Mouse (Mus musculus) T-helper 1 cell (primary cell): ENCODE data around the gene 6430628N08Rik.

Source experiments
- in situ Hi-C: fragments of 300-600 bp; cut with MboI, MseI; formaldehyde crosslinking; loops from one replicate; pipeline ENCODE4 v1.15.1; 2025; ENCODE audit warnings: high pct_unique_total_duplicates

The 6430628N08Rik gene

DNA sequence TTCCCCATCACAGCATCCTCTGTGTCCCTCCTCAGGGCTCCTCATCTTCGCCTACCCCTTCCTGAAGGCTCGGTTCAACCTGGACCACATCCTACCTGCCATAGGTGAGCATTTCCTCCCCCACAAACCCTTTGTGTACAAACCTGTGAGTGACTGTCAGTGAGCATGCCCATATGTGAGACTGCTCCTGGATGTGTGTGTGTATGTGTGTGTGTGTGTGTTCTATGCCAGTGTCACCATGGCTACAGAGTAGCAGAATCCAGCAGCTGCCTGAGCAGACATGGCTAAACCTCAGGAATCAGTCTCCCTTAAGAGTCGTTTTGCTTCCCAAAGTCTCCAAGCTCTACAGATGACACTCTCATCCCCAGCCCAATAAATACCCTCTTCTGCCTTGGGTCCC, 4.6 kb upstream of the 6430628N08Rik start:
- in situ Hi-C loops, result no loop called here

DNA sequence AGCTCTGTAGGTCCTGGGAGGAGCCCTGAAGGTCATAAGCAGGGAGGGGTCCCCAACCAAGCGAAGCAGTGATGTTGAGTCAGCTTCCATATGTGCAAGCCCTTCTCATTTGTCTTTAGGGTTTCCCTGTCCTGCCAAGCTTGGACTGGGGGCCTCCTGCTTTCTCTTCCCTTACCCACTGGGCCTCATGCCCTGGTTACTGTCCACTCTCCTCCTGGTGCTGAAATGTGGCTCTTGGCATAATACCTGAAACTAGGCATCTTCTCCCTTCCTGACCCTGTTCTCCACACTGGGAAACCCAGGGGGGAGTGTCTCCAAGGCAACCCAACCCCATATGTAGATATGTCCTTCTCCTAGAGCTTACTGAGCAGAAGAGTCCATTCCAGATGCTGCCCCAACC, 3.6 kb upstream of the 6430628N08Rik start:
- in situ Hi-C loops, result no loop called here

DNA sequence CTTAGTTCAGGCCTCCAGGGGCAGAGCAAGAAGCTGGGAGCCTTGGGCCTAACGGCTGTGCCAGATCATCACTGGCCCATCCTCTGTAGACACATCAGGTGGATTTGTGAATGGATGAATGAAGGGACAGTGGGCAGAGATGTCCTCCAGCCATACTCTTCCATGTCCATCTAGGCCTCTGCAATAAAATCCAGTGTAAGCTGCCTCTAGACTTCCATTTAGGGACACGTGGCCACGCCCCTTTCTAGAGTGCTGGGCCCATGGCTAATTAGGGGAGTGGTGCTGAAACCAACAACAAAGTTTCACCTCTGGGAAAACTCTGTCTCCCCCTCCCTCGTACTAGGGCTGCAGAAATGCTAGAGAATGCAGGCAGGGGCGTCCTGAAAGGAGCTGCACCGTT, 399 bp upstream of the 6430628N08Rik start:
- in situ Hi-C loops, result no loop called here

DNA sequence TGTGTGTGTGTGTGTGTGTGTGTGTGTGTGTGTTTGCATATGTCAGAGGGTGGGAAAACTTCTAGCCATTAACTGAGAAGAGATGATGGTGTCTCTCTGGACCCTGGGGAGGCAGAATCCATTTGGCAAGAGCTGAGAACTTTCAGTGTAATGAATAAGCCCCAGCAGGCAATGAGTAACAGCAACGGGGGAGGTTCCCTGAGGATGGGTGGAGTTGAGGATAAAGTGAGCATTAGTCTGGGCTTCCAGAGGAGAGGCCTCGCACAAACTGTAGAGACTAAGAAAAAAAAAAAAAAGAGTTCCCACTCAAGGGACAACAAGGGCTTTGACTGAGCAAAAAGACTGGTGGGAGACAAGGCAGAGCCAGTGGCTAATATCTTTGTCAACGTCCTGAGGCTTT, 3.8 kb downstream of the 6430628N08Rik start:
- in situ Hi-C loops, result no loop called here

DNA sequence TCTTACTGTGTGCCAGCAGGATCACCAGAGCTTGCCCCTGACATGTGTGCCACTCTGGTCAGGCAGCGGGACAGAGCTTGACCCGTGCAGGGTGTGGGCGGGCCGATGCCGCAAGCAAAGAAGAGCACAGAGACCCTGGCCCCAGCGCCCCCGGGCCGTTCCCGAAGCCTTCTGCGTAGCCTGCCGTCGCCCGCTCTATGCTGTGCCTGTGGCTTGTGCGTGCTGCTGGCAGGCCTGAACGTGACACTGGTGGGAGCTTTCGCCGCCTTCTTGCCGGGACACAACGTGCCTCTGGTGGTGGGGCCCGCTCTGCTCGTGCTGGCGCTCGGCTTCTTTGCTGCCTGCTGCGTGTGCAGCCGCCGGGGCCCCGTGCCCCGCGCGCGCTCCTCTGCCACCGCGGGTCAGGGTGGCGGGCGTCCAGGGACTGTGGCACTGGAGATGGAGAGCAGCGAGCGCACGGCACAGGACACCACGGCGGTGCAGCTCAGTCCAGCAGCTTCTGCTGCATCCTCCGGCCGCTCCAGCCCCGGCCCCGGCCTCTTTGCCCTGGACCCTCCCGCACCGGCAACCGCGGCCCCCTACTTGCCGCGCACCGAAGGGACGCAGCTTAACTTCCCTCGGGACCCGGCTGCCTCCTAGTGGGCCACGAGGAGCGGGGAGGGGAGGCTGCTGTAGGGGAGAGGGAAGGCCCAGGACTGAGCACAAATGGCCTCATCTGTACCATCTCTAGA, 7.6 kb downstream of the 6430628N08Rik start:
- in situ Hi-C loops, result loop anchor here (5.0 kb wide), 1 partner anchor 164 kb away; no protein-coding TSS in a partner anchor

DNA sequence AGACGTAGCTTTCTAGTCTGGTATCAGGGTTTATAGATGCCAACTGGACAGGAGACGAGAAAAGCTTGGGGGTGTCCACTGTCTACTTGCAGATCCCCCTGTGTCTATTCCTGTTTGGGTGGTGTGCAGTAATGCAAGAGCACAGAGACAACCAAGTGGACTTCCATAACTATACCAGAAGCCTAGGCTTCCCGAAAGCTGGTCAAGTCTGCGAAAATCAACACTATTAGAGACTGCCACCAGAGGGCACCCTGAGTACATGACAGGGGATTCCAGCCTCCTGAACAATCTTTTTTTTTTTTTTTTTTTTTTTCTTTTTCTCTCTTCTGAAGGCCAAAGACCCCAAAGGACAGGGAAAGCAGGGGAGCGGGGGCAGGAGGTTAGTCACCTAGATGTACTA, 12.4 kb downstream of the 6430628N08Rik start:
- in situ Hi-C loops, result loop anchor here (5.0 to 10.0 kb wide), 2 partner anchors 84 to 168 kb away; partner anchors contain the start of gene Efcab14

DNA sequence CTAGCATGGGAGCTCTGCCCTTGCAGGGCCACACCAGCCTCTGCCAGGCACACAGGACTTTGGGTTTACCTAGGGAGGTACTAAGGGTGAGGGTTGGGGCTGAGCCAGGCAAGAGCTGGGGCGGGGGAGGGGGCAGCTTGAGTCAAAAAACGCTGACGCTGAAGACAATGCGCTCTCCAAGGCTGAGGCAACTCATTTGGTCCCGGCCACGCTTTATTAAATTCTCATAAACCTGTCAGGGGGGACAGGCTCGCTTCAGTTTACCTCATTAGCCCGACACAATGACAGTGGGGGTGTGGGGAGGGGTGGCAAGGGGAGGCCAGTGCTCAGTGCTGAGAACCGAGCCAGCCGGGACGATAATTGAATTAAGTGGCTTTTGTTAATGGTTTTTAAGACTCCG, 13.9 kb downstream of the 6430628N08Rik start:
- in situ Hi-C loops, result loop anchor here (5.0 to 10.0 kb wide), 2 partner anchors 83 to 170 kb away; partner anchors contain the start of gene Efcab14

DNA sequence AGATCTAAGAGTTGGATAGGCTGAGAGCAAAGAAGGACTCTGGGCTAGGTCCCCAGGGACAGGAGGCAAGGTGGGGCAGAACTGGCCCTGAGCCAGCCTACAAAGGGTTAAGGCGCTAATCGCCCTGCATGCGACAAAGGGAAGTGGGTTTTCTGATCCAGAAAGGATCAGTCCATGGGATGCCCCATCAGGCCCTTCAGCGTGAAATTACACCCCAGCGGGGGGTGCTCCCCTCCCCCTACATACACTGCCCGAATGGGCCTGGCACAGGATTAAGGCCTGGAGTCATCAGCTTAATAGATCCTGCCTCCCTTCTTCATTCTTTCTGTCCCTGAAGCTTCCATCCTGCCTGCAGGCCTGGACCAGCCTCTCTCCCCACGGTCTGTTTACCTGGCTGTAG, 15.2 kb downstream of the 6430628N08Rik start:
- in situ Hi-C loops, result loop anchor here (10.0 kb wide), 1 partner anchor 171 kb away; the partner anchor contains the start of gene Efcab14

DNA sequence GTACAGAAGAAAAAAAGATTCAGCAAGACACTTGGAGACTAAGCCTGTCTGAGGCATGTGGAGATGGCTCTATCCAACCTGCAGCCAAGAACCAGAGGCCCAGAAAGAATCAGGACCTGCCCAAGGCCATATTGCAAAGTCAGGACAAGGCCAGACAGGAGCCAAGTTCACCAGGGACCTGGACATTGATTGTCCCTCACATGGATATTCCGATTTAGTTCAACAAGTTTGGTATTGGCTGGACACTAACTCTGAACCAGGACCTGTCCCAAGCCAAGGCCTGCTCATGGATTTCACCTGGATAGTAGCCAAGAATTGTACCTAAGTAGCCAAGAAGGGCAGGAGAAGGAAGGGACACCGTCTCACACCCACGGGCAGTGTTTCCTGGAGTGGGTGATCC, 16.3 kb downstream of the 6430628N08Rik start:
- in situ Hi-C loops, result loop anchor here (10.0 kb wide), 1 partner anchor 172 kb away; the partner anchor contains the start of gene Efcab14

DNA sequence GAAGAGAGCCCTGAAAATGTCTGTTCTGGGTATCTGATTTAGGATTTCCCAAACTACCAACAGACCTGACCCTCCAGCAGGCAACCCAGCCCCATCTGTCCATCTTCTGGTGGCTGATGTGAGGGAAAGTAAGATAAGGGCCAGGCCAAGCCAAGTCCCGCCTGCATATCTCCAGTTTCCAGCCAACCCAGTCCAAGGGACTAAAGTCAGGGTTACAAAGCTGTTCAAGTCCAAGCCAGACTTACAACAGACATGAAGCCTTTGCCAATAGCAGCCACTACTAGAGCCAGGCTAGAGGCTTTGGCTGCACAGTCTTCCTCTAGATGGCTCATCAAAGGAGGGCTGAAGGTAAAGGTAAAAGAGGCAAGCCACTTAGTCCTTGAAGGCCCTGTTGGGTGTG, 17.5 kb downstream of the 6430628N08Rik start:
- in situ Hi-C loops, result loop anchor here (10.0 kb wide), 1 partner anchor 173 kb away; the partner anchor contains the start of gene Efcab14

DNA sequence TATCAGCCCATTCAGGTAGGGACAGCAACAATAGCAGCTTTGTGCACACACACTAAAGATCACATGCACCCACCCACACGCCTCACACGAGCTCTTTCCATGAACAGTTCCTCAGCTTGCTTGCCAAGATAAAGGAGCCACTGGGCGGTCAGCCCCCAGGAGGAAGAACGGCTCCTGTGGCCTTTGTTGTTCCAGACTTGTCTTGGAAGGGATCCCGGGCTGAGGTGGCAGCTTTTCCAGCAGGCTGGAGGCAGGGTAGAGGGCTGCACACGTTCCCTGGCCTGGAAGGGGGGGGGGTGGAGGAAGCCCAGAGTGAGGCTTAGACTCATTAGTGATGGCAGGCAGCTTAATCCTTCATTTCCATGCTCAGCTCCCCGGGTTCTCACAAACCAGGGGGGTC, 18.2 kb downstream of the 6430628N08Rik start:
- in situ Hi-C loops, result loop anchor here (10.0 kb wide), 1 partner anchor 174 kb away; the partner anchor contains the start of gene Efcab14

DNA sequence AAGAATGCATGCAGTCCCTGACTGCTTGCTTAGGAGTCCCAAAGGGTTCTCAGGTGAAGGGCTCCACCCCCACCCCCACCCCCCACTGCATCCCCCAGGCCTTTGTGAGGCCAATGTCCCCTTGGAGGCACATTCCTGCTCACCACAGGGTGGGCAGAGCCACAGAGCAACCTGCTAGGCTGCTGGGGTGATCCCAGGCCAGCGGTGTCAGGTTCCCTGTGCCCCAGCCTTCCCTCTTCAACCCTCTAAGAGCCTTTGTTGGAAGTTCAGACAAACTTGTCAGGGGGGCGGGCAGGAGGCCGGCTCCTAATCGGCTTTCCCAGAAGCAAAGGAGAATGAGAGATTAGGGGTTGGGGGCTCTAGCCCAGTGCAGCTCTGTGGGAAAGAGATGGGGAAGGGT, 21.1 kb downstream of the 6430628N08Rik start:
- in situ Hi-C loops, result no loop called here

DNA sequence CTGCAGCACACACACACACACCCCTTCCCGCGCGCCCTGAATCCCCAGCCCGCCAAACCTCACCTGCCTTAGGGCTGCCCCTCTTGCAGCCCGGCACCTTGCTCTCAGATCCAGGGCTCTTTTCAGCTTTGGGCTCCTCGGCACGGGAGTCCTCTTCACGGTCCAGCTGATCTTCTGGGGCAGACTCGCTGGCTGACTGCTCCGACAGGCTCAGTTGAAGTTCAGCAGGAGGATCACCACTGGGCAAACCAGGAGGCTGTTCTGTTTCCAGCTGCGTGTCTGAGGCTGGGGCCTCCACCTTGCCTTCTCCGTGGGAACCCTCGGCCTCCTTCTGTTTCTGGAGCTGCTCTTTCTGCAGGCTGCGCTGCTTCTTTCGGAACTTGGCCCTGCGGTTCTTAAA, 29.4 kb downstream of the 6430628N08Rik start:
- in situ Hi-C loops, result no loop called here

DNA sequence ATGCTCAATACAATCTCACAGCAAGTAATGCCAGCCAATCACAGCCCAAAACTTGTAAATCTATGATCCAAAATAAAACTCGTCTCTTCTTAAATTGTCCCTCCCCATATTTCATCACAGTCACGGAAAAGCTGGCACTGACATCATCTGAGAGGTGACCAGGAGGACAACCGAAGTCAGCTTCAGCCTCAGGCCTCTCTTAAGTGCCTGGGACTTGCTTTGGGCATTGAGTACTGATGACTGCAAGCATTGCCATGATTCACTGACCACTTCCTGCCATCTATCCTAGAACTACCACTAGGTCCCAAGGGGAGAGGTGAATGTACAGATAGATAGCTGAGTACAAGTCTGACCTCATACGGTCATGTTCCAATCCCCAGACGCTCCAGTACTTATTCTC, 32.2 kb downstream of the 6430628N08Rik start:
- in situ Hi-C loops, result no loop called here

DNA sequence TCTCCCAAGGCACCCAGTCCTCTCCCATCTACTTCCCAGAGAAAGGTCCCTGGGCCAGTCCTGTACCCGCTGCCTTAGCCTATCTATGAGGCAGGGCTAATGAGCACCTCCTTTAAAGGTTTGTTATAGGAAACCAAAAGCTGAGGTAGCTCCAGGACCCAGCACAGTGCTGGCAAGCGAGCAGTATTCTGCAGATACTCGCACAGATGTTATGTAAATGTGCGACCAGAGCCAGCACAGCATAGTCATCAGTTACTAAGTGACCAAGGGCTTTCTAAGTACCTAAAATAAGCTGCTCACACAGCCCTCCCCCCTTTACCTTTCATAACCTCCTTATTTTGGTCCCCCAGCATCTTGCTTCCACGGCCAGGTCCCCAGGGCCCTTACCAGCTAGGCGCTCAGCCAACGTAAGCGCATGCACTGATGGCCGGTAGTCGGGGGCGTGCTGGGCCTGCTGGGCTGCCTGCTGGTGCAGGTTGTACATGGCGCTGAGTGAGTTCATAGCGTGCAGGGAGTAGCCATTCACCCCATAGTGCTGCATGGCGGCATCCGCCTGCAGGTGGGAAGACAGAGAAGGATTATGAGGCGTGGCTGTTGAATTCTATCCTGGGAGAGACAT, 32.9 kb downstream of the 6430628N08Rik start:
- in situ Hi-C loops, result no loop called here

DNA sequence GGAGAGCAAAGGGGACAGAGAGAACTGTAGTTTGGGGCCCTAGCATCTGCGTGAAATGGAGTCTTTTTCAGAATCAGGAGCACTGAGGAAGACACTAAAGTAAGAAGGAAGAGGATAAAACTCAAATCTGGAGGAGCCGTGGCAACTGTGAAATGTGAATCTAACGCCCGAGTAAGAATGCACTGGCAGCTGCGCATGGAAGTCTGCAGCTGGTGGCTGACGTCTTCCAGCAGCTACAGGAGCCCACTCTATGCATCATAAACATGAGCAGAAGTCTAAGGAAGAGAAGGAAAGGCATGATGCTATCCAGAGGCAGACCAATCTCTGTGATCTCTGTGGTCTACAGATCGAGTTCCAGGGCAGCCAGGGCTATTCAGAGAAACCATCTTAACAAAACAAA, 37.2 kb downstream of the 6430628N08Rik start:
- in situ Hi-C loops, result loop anchor here (25.0 kb wide), 1 partner anchor 865 kb away; the partner anchor contains the start of gene Tal1

DNA sequence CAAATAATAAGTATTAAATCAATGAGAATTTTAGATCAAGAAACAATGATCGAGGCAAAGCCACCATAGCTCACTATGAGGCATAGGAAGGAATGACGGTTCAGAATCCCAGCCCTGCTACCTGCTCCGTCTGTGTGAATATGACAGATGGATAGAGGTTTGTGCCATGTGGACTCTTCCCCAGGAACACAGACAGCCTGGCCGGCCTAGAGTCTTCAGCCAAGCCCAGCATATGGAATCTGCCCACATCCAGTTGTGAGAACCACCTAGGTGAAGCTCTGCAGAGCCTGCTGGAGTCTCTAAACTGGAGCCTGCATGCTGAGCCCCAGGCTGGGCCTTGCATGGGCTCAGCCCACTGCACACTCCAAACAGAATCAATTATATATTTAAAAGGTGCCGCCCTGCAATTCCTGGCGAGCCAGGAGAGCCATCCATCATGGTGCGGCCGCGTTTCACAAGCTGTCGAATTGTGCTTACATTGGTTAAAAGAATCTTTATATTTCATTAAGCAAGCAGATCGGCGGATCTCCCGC, 41.2 kb downstream of the 6430628N08Rik start:
- in situ Hi-C loops, result loop anchor here (25.0 kb wide), 1 partner anchor 869 kb away; the partner anchor contains the start of gene Tal1

DNA sequence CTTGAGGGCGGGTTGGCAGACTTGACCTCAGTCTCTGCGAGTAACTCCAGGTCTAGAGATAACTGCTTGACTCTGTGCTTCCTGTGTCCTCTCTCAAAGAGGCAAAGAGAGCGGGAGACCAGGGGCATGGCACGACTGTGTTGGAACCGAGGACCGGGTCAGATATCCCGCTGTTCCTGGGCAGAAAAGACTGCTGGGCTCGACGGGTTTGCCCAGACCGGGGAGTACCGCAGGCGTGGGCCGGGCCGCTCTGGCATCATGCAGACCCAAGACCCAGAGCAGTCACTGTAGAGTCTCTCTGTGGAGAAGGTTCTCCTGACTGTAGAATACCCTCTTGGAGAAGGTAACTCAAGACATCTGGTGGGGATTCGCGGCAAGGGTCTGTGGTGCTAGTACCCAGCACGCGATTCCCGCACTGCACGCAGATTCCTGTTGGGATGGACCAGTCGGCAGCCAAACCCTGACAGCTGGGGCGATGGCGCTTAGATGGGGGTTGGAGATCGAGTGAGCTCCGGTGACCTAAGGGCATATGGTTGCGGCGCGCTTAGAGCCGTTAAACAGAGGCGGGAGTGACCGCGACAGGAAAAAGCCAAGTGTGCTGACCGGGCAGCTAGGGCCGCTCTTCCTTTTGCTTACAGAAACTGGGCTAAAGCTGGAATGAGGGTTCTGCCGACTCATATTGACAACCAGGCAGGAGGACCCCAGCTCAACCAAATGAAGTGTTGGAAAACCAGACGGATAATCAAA, 45.5 kb downstream of the 6430628N08Rik start:
- in situ Hi-C loops, result loop anchor here (5.0 to 25.0 kb wide), 2 partner anchors 46 to 874 kb away; partner anchors contain the start of gene Tal1

DNA sequence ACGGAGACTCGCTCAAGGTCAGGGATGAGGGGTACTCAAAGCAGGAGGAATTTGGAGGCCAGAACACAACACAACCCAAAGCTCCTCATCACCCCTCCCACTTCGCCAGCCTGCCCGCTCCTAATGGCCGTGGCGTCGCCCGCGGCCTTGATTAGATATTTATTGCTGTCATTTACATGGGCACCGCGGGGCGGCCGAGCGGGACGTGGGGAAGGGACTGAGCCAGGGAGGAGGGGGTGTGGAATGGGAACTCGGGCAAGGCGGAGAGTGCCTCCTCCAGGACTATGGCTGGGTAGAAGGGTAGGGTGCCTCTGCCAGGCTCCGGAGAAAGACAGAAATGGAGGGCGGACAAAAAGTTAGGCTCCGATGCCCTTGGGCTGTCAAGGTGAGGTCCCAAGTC, 46.2 kb downstream of the 6430628N08Rik start:
- in situ Hi-C loops, result loop anchor here (5.0 to 25.0 kb wide), 2 partner anchors 46 to 874 kb away; partner anchors contain the start of gene Tal1

DNA sequence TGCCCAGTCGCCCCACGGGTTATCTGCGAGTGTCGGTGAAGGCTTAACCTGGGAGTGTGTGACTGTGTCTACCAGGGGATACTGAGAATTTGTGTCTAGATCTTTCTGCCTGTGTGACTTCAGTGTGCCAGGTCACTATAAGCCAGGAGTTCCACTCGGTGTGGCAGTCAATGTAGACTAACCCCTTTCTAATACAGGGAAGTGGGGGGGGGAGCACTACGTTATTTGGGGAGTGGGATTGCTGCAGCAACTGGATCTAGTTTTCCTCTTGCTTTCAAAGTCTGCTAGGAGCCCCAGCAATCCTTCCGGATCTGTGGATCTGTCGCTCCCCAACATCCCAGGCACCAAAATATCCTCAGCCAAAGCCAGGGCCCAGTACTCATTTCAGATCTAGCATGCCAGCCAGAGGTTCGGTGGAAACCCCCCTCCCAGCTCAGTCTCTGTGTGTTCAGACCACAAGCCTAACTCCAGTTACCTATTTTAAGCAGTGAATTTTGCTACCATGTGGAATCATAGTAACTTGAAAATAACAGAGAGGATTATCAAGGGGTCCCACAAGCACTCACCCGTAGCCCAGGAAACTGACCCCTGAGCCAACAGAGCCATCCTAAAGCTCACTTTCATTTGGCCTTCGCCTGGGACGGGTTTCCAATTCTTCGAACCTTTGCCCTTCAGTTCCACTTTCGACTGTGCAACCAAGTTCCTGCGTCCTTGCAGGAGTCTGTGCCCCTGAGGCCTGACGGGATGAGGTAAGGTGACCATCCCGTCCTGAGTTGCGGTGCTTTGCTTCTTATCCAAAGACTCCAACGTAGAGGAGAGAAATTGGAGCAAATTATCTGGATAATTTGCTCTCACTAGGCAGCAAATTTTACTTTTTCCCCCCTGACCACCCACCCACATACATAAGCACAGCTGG, 46.9 kb downstream of the 6430628N08Rik start:
- in situ Hi-C loops, result loop anchor here (5.0 to 25.0 kb wide), 2 partner anchors 45 to 875 kb away; partner anchors contain the start of gene Tal1
